Mouse (Mus musculus): Measurements from ENCODE around the gene Hunk.

- TF ChIP-seq CTCF (IDR thresholded peaks at IDR 0.05; ENCODE audit: extremely low read depth, insufficient read length, insufficient replicate concordance, low read depth, low read length) (no peak), POLR2A (IDR thresholded peaks at IDR 0.05; ENCODE audit: low read depth, low read length) (no peak)
Measured at GRCm38 (mm10) chr16:90538926-90539325, 153.1 kb downstream of the Hunk start.

Data from small intestine, adult 2 months (tissue).